Mouse (Mus musculus): ENCODE results near the gene Inca1.
A peak's percentile ranks its signal among the peaks of the same experiment; 100 is the strongest.

GRCm38 (mm10) chr11:70669582-70670345 lies 30.2 kb downstream of the Inca1 start:
- TF ChIP-seq POLR2A (IDR thresholded peaks at IDR 0.05; ENCODE audit: low read depth, low read length) (peak; percentile 8), CTCF (conservative IDR thresholded peaks at IDR 0.05; ENCODE audit: insufficient read depth, insufficient read length, low read depth, low read length) (peak; percentile 43)
